Mouse (Mus musculus) brain, embryonic 14.5 days (tissue): ENCODE measurements around the gene Tarsl2.

ENCODE experiments used
- CTCF ChIP-seq: fragments of 200-500 bp; IDR thresholded peaks from 2 replicates; pipeline ENCODE4 v1.5.1; 2012; ENCODE audit warnings: inconsistent platforms, mild to moderate bottlenecking, moderate library complexity, borderline replicate concordance; ENCODE audit not compliant: insufficient read depth, insufficient read length; ENCODE audit errors: extremely low read depth
- POLR2A ChIP-seq: fragments of 200-500 bp; IDR thresholded peaks from 2 replicates; pipeline ENCODE4 v1.6.1; 2012; ENCODE audit warnings: mild to moderate bottlenecking, inconsistent platforms, borderline replicate concordance; ENCODE audit not compliant: poor library complexity, insufficient read depth, insufficient read length, severe bottlenecking; ENCODE audit errors: extremely low read depth

DNA sequence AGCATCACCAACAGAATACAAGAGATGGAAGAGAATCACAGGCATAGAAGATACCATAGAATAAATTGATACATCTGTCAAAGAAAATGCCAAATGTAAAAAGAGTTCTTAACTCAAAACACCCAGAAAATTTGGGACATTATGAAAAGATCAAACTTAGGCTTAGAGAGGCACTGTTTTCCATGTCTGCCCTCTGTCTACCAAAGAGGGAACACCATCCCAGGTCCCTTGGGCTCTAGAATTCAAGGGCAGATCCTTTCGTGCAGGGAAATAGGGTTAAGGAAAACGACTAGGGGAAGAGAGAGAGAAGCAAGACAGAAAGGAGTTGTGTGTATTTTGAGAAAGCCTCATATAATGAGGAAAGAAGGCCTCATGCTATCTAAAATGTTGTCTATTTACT lies 19.2 kb upstream of the Tarsl2 start:
- TF ChIP-seq CTCF (peak; percentile 17; the same call in 1 of the 2 replicates), POLR2A (no peak)
